31 mouse cellular contexts compared by ENCODE assay signal in the genomic region with DNA sequence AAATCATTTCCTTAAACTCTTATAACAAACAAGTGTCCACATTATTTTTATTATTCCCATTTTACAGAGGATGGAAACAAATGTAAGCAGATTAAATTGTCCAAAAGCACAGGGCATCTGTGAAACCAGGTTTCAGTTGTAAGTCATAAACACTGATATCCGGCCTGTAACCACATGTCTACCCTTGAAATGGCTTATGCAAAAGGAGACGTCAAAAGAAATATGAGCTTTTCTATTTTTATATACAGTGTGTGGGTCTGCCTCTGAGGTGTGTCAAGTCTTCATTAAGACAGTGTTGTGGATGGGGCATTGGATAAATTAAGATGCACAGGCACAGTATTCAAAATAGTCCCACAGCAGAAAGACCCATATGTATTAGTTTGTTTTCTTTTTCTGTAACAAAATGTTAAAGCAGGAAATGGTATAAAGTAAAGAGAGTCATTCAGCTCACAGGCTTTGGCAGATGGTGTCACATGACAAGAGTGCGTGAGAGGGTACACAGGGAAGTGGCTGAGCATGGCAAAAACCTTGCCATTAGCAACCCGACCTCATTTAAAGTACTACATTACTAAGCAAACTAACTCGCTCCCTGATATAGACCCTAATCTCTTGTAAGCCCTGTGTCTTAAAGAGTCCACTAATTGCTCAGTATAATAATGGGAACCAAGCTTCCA. TPM values are rescaled to one million over a fixed set of nuclear protein-coding genes. Genes with fewer than 3 reads are reported as not detected.
DNase-seq lines count a peak whose midpoint lies in the region; ATAC-seq and TF ChIP-seq lines count a peak whose summit lies in the region.
"Had no signal": no experiment of that assay in that cellular context is flagged by ENCODE, and none has a peak within 500 bp of the region (broad histone marks: within the 10 kb centered on the region; RNA-seq: fewer than 3 reads in every experiment).

No protein-coding gene starts in this region.

- no peak overlapping the region for H3K9ac ChIP-seq in hindbrain, embryonic 11.5 days (ENCODE audit: low read depth, low read length)
- H3K9ac ChIP-seq: forebrain, embryonic 13.5 days; heart, embryonic 15.5 days; hindbrain, embryonic 14.5 days; kidney, embryonic 15.5 days; limb, embryonic 13.5 days; lung, embryonic 15.5 days; midbrain, embryonic 13.5 days; neural tube, embryonic 15.5 days had no signal

- peak; percentile 61 for ATAC-seq in common myeloid progenitor, adult 5-6 weeks (replicated peaks; ENCODE audit: low read depth, poor library complexity, severe bottlenecking)
- no peak for ATAC-seq in hindbrain, embryonic 11.5 days (ENCODE audit: low FRiP score)
- ATAC-seq: forebrain, embryonic 13.5 days; intestine, postnatal 0 days; midbrain, embryonic 13.5 days had no signal

- no peak for TF ChIP-seq POLR2A in myocyte (IDR thresholded peaks at IDR 0.05; ENCODE audit: insufficient read length, low read depth)

- H3K4me2 ChIP-seq in myocyte (ENCODE audit: low read depth) = peak overlapping the region; percentile 4
- H3K4me2 ChIP-seq in hindbrain, embryonic 11.5 days (replicated peaks; ENCODE audit: low read depth, low read length) = no peak overlapping the region
- H3K4me2 ChIP-seq: forebrain, embryonic 13.5 days; heart, embryonic 15.5 days; hindbrain, embryonic 14.5 days; kidney, embryonic 15.5 days; limb, embryonic 13.5 days; liver, embryonic 11.5 days; lung, embryonic 15.5 days; midbrain, embryonic 13.5 days; neural tube, embryonic 15.5 days had no signal

- H3K36me3 ChIP-seq in myocyte (ENCODE audit: control insufficient read depth, insufficient read depth) = no peaks in the 10 kb centered on the region
- H3K36me3 ChIP-seq in hindbrain, embryonic 11.5 days (ENCODE audit: control insufficient read depth, insufficient read depth, low read length) = no peaks in the 10 kb centered on the region
- H3K36me3 ChIP-seq: heart, embryonic 10.5 days; heart, embryonic 15.5 days; kidney, embryonic 15.5 days; limb, embryonic 13.5 days; lung, embryonic 15.5 days; midbrain, embryonic 13.5 days; neural tube, embryonic 15.5 days had no signal

- H3K27ac ChIP-seq in hindbrain, embryonic 11.5 days (ENCODE audit: low read depth, low read length) = no peak overlapping the region
- H3K27ac ChIP-seq: forebrain, embryonic 13.5 days; heart, embryonic 10.5 days; heart, embryonic 15.5 days; hindbrain, embryonic 14.5 days; kidney, embryonic 15.5 days; layer of hippocampus, adult 2 months; limb, embryonic 13.5 days; lung, embryonic 15.5 days; midbrain, embryonic 13.5 days; neural tube, embryonic 15.5 days had no signal

- H3K9me3 ChIP-seq in hindbrain, embryonic 11.5 days (ENCODE audit: control insufficient read depth, low read length) = no peaks in the 10 kb centered on the region
- H3K9me3 ChIP-seq: forebrain, embryonic 13.5 days; heart, embryonic 10.5 days; heart, embryonic 15.5 days; kidney, embryonic 15.5 days; limb, embryonic 13.5 days; lung, embryonic 15.5 days; midbrain, embryonic 13.5 days; neural tube, embryonic 15.5 days had no signal

- H3K4me3 ChIP-seq in myocyte = no peak overlapping the region
- H3K4me3 ChIP-seq in hindbrain, embryonic 11.5 days (ENCODE audit: low read depth, low read length) = no peak overlapping the region
- H3K4me3 ChIP-seq: forebrain, embryonic 13.5 days; heart, embryonic 10.5 days; heart, embryonic 15.5 days; kidney, embryonic 15.5 days; layer of hippocampus, adult 2 months; limb, embryonic 13.5 days; lung, embryonic 15.5 days; midbrain, embryonic 13.5 days; neural tube, embryonic 15.5 days had no signal

- DNase-seq in spleen, postnatal 36 days (ENCODE audit: low spot score in 2 of 2) = peak; percentile 36 to 53
- DNase-seq in spleen, postnatal 10 days (ENCODE audit: low spot score in 2 of 2) = no peak
- no peak for DNase-seq in thymus, postnatal 4 days
- DNase-seq in kidney, postnatal 14 days = no peak
- DNase-seq in hindbrain, embryonic 11.5 days (ENCODE audit: low spot score) = no peak
- DNase-seq: adrenal gland, adult 2 months; adrenal gland, postnatal 36 days; cerebellum, adult 18-20 months; cerebellum, postnatal 14 days; gastrocnemius, postnatal 36 days; heart, postnatal 36 days; kidney, postnatal 36 days; lung, postnatal 36 days; right cerebral cortex, postnatal 25 days; thymus, postnatal 14 days had no signal

- WGBS in hindbrain, embryonic 11.5 days = 84% methylated on average over 5 of the region's 5 CpGs

- H3K27me3 ChIP-seq in myocyte (ENCODE audit: control insufficient read depth, insufficient read depth, insufficient read length) = no peaks in the 10 kb centered on the region
- no peaks in the 10 kb centered on the region for H3K27me3 ChIP-seq in hindbrain, embryonic 11.5 days (ENCODE audit: control insufficient read depth, insufficient read depth, low read length)
- H3K27me3 ChIP-seq: forebrain, embryonic 13.5 days; heart, embryonic 15.5 days; kidney, embryonic 15.5 days; limb, embryonic 13.5 days; lung, embryonic 15.5 days; midbrain, embryonic 13.5 days; neural tube, embryonic 15.5 days had no signal

- no peak overlapping the region for H3ac ChIP-seq in myocyte (ENCODE audit: control insufficient read depth, insufficient read length)

- H3K79me2 ChIP-seq in myocyte (ENCODE audit: control insufficient read depth, insufficient read depth) = no peaks in the 10 kb centered on the region

- no peaks in the 10 kb centered on the region for H3K4me1 ChIP-seq in hindbrain, embryonic 11.5 days (replicated peaks; ENCODE audit: control insufficient read depth, insufficient read depth, low read length)
- H3K4me1 ChIP-seq: forebrain, embryonic 13.5 days; heart, embryonic 10.5 days; heart, embryonic 15.5 days; kidney, embryonic 15.5 days; midbrain, embryonic 13.5 days; neural tube, embryonic 15.5 days had no signal

TF ChIP-seq in myocyte, 11 proteins besides CTCF, POLR2A, EP300 and RAD21:
- TF ChIP-seq USF1 (IDR thresholded peaks at IDR 0.05; ENCODE audit: low read depth) = peak; percentile 61
- TF ChIP-seq CEBPB (IDR thresholded peaks at IDR 0.05; ENCODE audit: insufficient read depth, poor library complexity, severe bottlenecking) = no peak
- TF ChIP-seq MYOD1 (IDR thresholded peaks at IDR 0.05; ENCODE audit: control insufficient read depth in 1 of 3, insufficient read length in 2 of 3, low read depth in 2 of 3) = no peak
- no peak for TF ChIP-seq SRF (IDR thresholded peaks at IDR 0.05; ENCODE audit: control insufficient read depth, insufficient read length, low read depth)

RNA-seq across cellular contexts. Expression of gene Cd93, which starts 17.5 kb away (rescaled TPM):
- total RNA-seq in common myeloid progenitor, adult 5-6 weeks (2017) = 118 TPM in 2 replicates
- 0.12 TPM for polyA plus RNA-seq in myocyte (2012; fragmentation: generic; extraction: Trizol)
- 6.2 and 7.5 TPM in 2 replicates for polyA plus RNA-seq in hindbrain, embryonic 11.5 days (2014; fragmentation: Nextera tagmentation; extraction: Ambion mirVana)

RNA-seq across cellular contexts. Expression of gene Thbd, which starts 17.9 kb away (rescaled TPM):
- 5.6 and 5.8 TPM in 2 replicates for total RNA-seq in common myeloid progenitor, adult 5-6 weeks (2017)
- polyA plus RNA-seq in myocyte (2012; fragmentation: generic; extraction: Trizol) = 4.1 TPM
- polyA plus RNA-seq in hindbrain, embryonic 11.5 days (2014; fragmentation: Nextera tagmentation; extraction: Ambion mirVana) = 6.8 and 7.4 TPM in 2 replicates

RNA-seq across cellular contexts. Expression of gene Sstr4, which starts 30.7 kb away (rescaled TPM):
- total RNA-seq in common myeloid progenitor, adult 5-6 weeks (2017) = not detected in 2 replicates
- polyA plus RNA-seq in myocyte (2012; fragmentation: generic; extraction: Trizol) = not detected
- 0.75 and 0.85 TPM in 2 replicates for polyA plus RNA-seq in hindbrain, embryonic 11.5 days (2014; fragmentation: Nextera tagmentation; extraction: Ambion mirVana)
- total RNA-seq: megakaryocyte-erythroid progenitor cell, adult 5-6 weeks had no signal
- polyA plus RNA-seq: liver, embryonic 16.5 days had no signal

Comparison
In these comparisons a context has a peak if more than half of its experiments do, and no peak if none do; other contexts are left out.
1. DNase-seq: peak in spleen, postnatal 36 days (2 of 2); none in spleen, postnatal 10 days (0 of 2), thymus, postnatal 4 days (single experiment), kidney, postnatal 14 days (single experiment) and hindbrain, embryonic 11.5 days (single experiment).